Mouse (Mus musculus) myocyte (in vitro differentiated cells): ENCODE measurements around the gene Shisa3.

Experiments used
- E2F4 ChIP-seq: IDR thresholded peaks from one replicate; pipeline ENCODE4 v1.6.1; 2011; ENCODE audit warnings: mild to moderate bottlenecking, control low read depth, moderate library complexity; ENCODE audit not compliant: insufficient read depth
- MAX ChIP-seq: IDR thresholded peaks from one replicate; pipeline ENCODE4 v1.6.1; 2011; ENCODE audit warnings: low read depth, mild to moderate bottlenecking, control low read depth
- MYOG ChIP-seq, 3 experiments: IDR thresholded peaks; one replicate each; pipeline ENCODE4 v1.6.1; 2011; ENCODE audit warnings: control low read depth in 2 of 3, low read depth in 2 of 3, mild to moderate bottlenecking in 2 of 3; ENCODE audit not compliant: insufficient read length in 2 of 3, control insufficient read depth in 1 of 3, insufficient read depth in 1 of 3
- POLR2A ChIP-seq: IDR thresholded peaks from one replicate; pipeline ENCODE4 v1.6.1; 2011; ENCODE audit warnings: low read depth, mild to moderate bottlenecking, control low read depth, moderate library complexity; ENCODE audit not compliant: insufficient read length
- TCF12 ChIP-seq: IDR thresholded peaks from one replicate; pipeline ENCODE4 v1.6.1; 2011; ENCODE audit warnings: mild to moderate bottlenecking, control low read depth; ENCODE audit not compliant: poor library complexity, insufficient read depth, severe bottlenecking
- TCF3 ChIP-seq: IDR thresholded peaks from one replicate; pipeline ENCODE4 v1.6.1; 2011; ENCODE audit warnings: low read depth, control low read depth; ENCODE audit not compliant: insufficient read length
- USF1 ChIP-seq: IDR thresholded peaks from one replicate; pipeline ENCODE4 v1.6.1; 2011; ENCODE audit warnings: low read depth, mild to moderate bottlenecking, control low read depth, moderate library complexity

- TF ChIP-seq POLR2A (no peak), USF1 (no peak), TCF12 (no peak), MAX (no peak), TCF3 (no peak), MYOG (IDR thresholded peaks at IDR 0.05; ENCODE audit: control insufficient read depth in 1 of 3, insufficient read depth in 1 of 3, insufficient read length in 2 of 3, low read depth in 2 of 3) (no peak), E2F4 (no peak)
These were observed 23.6 kb downstream of the Shisa3 start for GRCm38 (mm10) chr5:67631261-67631660.
